Mouse (Mus musculus) lung, embryonic 15.5 days (tissue): ENCODE results near the gene Gm20431. TPM values are rescaled to one million over a fixed set of nuclear protein-coding genes. Genes with fewer than 3 reads are reported as not detected.
A peak's percentile ranks its signal among the peaks of the same experiment; 100 is the strongest.

ENCODE experiments used
- ATAC-seq: fragments of 200-750 bp; cut with Nextera tagmentation; 2 replicates; pipeline ENCODE4 v1.8.0; 2017; ENCODE audit warnings: moderate number of reproducible peaks, borderline replicate concordance; ENCODE audit not compliant: low FRiP score, low TSS enrichment; ENCODE audit errors: extremely low read depth
- H3K27ac ChIP-seq: fragments of 300-500 bp; sonication (generic); 2 replicates; pipeline ENCODE4 v1.5.1; 2015; ENCODE audit warnings: moderate library complexity, mild to moderate bottlenecking, inconsistent platforms
- H3K27me3 ChIP-seq: fragments of 300-500 bp; sonication (generic); 2 replicates; pipeline ENCODE4 v1.6.1; 2015; ENCODE audit warnings: inconsistent platforms
- H3K36me3 ChIP-seq: fragments of 300-500 bp; sonication (generic); 2 replicates; pipeline ENCODE4 v1.6.1; 2015; ENCODE audit warnings: inconsistent platforms
- H3K4me1 ChIP-seq: fragments of 300-500 bp; sonication (generic); 2 replicates; pipeline ENCODE4 v1.6.1; 2015; ENCODE audit warnings: inconsistent platforms
- H3K4me2 ChIP-seq: fragments of 300-500 bp; sonication (generic); 2 replicates; pipeline ENCODE4 v1.6.1; 2015; ENCODE audit warnings: inconsistent platforms, mild to moderate bottlenecking, moderate library complexity
- H3K4me3 ChIP-seq: fragments of 300-500 bp; sonication (generic); 2 replicates; pipeline ENCODE4 v1.5.1; 2015; ENCODE audit warnings: mild to moderate bottlenecking, inconsistent platforms
- H3K9ac ChIP-seq: fragments of 300-500 bp; sonication (generic); 2 replicates; pipeline ENCODE4 v1.6.1; 2015; ENCODE audit warnings: inconsistent platforms
- H3K9me3 ChIP-seq: fragments of 300-500 bp; sonication (generic); 2 replicates; pipeline ENCODE4 v1.6.1; 2016; ENCODE audit warnings: inconsistent platforms
- WGBS: fragments of 180-500 bp; shearing (Covaris S2); methylation state at CpG from one replicate; pipeline ENCODE4 v1.1.7; 2015; 5-methylcytosine and 5-hydroxymethylcytosine counted together
- polyA plus RNA-seq: library from polyadenylated mRNA; unstranded; fragments of >200 nt; fragmentation: Nextera tagmentation; extraction: Ambion mirVana; gene quantifications from 2 replicates; pipeline ENCODE4 v1.2.1, GENCODE M21; 2015

Gene Gm20431
- polyA plus RNA-seq, 1 experiment from 2014 or later, result 3.5 TPM

DNA sequence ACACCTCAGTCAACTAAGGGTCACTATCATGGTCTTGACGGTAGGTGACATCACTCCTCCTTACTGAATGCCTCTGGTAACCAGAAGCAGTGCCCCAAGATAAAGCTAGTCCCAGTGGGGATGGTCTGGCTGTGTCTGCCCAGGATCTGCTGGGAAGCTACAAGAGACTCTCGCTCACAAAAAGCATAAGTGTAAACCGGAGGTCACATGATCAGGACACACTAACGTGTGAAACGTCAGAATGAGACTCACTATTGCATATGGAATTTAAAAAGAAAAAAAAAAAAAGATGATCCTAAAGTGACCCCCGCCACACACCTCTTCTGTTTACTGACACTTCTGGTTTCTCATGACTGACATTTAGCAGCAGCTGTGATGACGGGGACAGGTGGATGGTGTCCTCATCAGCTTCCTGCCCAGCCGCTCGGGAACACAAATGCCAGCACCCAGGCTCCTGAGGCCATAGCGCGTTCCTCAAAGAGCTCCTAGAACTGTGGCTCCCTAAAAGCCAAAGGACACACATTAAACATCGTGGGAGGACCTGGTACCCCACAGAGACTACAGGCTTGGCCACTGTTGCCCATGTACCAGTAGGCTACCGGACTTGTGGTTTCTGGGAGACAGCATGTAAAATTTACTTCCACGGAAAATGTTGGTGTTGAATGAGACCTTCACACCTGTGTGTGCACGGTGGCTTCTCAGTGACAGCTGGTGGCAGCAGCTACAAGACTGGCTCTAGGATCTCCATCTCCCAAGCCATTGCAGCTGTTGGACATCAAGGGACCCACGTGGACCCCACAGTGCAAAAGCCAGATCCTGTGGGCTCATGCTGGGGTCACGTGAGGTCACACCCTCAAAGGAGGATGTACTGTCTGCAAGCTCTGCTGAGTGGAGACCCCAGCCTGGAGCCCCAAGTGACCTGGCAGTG, 55.2 kb downstream of the Gm20431 start:
- Histone ChIP-seq H3K4me3 (no peak overlapping the region), H3K9me3 (no peaks in the 10 kb centered on the region), H3K27me3 (no peaks in the 10 kb centered on the region), H3K4me1 (peaks cover 13% of the 10 kb centered on the region), H3K27ac (no peak overlapping the region), H3K4me2 (no peak overlapping the region), H3K36me3 (peaks cover 24% of the 10 kb centered on the region), H3K9ac (no peak overlapping the region)
- 53% methylated on average over 17 of the region's 17 CpGs for WGBS
- ATAC-seq, result no peak

DNA sequence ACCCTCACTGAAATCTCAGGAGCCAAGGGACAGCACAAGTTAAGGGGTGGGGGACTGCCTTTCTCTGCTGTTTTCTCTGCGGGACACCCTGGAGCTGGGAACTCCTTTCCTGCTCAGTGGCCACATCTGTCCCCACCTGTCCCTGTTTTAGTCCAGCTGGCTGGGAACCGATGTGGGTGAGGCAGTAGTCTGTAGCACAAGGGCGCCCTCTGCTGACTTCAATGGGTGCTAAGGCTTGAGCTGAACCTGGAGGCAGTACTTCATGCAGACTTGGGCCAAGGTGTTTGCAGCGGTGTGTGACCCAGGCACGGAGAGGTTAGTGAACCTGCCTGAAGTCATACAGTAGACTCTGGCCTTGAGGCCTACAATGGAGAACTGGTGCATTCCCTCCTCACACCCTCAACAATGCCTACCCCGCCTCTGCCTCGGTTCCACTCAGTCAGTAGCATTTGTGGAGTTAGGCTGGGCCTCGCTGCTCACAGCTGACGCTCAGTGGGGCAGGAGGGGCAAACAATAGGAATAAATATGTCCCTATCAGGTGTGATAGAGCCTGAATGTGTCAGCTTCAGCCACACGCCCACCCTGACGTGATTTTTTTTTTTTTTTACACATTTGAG, 56.0 kb downstream of the Gm20431 start:
- peak; percentile 40; the same call in 1 of the 2 replicates for ATAC-seq
- H3K36me3 ChIP-seq, result peaks cover 21% of the 10 kb centered on the region
- no peaks in the 10 kb centered on the region for H3K9me3 ChIP-seq
- peaks cover 21% of the 10 kb centered on the region for H3K4me1 ChIP-seq
- no peak overlapping the region for H3K9ac ChIP-seq
- no peak overlapping the region for H3K4me3 ChIP-seq
- H3K4me2 ChIP-seq, result no peak overlapping the region
- no peak overlapping the region for H3K27ac ChIP-seq
- WGBS, result 28% methylated on average over 11 of the region's 11 CpGs
- no peaks in the 10 kb centered on the region for H3K27me3 ChIP-seq

DNA sequence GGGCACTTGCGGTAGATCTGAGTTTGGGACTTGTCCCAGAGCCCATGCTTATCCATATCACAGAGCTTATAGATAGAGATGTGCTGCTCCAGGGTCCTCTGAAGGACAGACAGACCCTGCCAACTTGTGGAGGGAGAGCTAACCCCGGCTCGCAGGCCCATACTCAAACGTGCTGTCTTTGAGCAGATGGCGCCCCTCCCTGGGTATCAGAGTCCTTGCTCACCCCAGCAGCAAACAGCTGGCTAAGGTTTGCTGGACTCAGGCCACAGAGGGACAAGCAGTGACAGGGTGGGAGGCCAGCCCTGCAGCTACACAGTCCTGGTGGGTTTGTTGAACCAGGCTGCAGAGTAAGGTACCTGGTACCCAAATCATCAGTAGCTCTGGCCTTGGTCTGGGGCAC, 58.3 kb downstream of the Gm20431 start:
- Histone ChIP-seq H3K4me2 (no peak overlapping the region), H3K9me3 (no peaks in the 10 kb centered on the region), H3K9ac (no peak overlapping the region), H3K27ac (no peak overlapping the region), H3K27me3 (no peaks in the 10 kb centered on the region), H3K4me3 (no peak overlapping the region), H3K4me1 (peaks cover 42% of the 10 kb centered on the region), H3K36me3 (peaks cover 8% of the 10 kb centered on the region; the same call in 1 of the 2 replicates)
- WGBS, result 36% methylated on average over 5 of the region's 5 CpGs
- peak; percentile 36; the same call in 1 of the 2 replicates for ATAC-seq

DNA sequence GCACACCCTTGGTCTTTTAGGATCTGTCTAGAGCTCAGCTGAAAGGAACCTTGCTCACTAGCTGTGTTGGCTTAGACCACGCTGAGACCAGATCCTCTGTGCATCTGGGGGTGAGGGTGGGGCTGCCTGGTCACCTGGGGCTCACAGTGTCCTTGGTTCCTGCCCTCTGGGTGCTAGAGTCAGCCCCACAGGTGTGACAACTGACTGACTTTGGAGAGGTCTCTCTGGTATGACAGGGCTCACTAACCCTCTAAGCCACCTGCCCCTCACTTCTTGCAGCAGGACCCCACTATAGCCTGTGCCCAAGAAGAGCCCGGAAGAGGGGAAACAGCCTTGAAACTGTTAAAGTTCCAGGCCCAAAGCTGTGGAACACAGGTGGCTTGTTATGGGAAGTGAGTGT, 58.9 kb downstream of the Gm20431 start:
- WGBS, result 79% methylated on average over 2 of the region's 2 CpGs
- no peak overlapping the region for H3K9ac ChIP-seq

DNA sequence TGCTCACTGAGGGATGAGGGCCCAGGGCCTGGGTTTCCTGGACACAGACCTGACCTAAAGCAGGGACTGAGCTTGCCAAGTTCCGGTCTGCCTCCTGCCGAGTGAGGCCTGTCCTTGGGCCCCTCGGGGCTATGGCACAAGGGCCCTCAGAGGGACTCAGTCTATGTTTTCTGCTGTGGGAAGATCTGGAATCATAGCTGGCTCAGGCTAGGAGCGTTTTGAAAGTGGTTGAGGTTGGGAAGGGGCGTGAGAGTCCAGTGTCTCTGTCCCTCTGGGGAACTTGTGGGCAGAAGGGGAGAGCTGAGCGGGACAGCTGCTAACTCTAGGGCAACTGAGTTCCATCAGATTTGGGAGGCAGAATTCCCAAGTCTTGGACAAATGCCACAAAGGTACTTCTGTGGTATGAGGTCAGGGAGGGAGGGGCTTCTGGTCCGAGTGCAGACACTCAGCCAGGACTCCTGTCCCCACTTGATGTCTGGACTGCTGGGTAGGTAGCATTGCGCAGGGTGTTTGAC, 60.8 kb downstream of the Gm20431 start:
- 53% methylated on average over 8 of the region's 8 CpGs for WGBS

More for the DNA sequence above, 58.9 kb downstream of the Gm20431 start:
- H3K36me3 ChIP-seq, result peaks cover 7% of the 10 kb centered on the region; the same call in 1 of the 2 replicates
- H3K4me1 ChIP-seq, result peaks cover 48% of the 10 kb centered on the region
- H3K4me2 ChIP-seq, result no peak overlapping the region
- no peak for ATAC-seq
- H3K4me3 ChIP-seq, result no peak overlapping the region
- no peaks in the 10 kb centered on the region for H3K9me3 ChIP-seq
- no peaks in the 10 kb centered on the region for H3K27me3 ChIP-seq
- H3K27ac ChIP-seq, result no peak overlapping the region

DNA sequence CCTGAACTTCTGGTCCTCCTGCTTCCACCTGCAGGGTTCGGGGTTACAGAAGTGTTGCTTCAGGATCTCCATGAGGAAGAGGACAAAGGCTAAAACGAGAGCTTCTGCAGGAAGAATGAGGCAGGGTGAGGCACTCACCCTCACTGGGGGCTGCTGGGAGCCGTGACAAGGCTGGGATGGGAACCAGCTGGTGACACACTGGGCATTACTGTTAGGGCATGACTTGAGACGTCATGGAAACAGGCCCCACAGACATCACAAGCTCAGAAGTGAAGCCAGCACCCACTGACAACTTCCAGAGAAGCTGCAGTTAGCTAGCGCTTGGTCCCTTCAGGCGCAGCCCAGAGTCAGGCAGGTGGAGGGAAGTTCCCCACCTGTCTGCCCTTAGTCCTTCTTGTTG, 61.4 kb downstream of the Gm20431 start:
- Histone ChIP-seq H3K36me3 (no peaks in the 10 kb centered on the region), H3K4me2 (no peak overlapping the region), H3K9me3 (no peaks in the 10 kb centered on the region), H3K27me3 (no peaks in the 10 kb centered on the region), H3K4me3 (no peak overlapping the region), H3K4me1 (peaks cover 66% of the 10 kb centered on the region), H3K9ac (no peak overlapping the region), H3K27ac (peak overlapping the region; percentile 27; the same call in 1 of the 2 replicates)
- no peak for ATAC-seq
- WGBS, result 68% methylated on average over 6 of the region's 6 CpGs

More for the DNA sequence above, 60.8 kb downstream of the Gm20431 start:
- no peak overlapping the region for H3K27ac ChIP-seq
- H3K4me3 ChIP-seq, result no peak overlapping the region
- H3K4me1 ChIP-seq, result peaks cover 64% of the 10 kb centered on the region
- no peak overlapping the region for H3K4me2 ChIP-seq
- H3K9me3 ChIP-seq, result no peaks in the 10 kb centered on the region
- H3K9ac ChIP-seq, result no peak overlapping the region
- no peak for ATAC-seq
- H3K27me3 ChIP-seq, result no peaks in the 10 kb centered on the region
- H3K36me3 ChIP-seq, result no peaks in the 10 kb centered on the region

DNA sequence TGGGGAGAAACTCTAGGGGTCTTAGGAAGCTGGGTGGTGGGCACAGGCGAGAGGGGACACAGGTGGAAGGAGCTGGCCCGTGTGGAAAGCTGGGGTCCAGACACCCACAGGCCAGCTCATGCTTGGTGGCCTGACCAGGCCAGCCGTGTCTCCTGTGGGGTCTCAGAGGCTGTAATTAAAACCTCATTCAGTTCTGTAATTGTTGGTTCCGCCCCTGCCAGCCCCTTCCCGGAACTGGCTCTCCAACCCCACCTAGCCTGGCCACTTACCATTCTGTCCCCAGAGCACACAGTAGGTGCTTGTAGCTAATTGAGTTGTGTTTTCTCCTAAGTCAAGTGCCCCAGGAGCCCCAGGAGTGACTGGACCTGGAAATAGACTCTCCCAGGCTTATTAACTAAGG, 62.1 kb downstream of the Gm20431 start:
- no peaks in the 10 kb centered on the region for H3K36me3 ChIP-seq
- 78% methylated on average over 5 of the region's 5 CpGs for WGBS
- ATAC-seq, result no peak
- no peak overlapping the region for H3K4me2 ChIP-seq
- H3K9ac ChIP-seq, result no peak overlapping the region
- H3K27me3 ChIP-seq, result no peaks in the 10 kb centered on the region
- H3K27ac ChIP-seq, result peak overlapping the region; percentile 95
- no peaks in the 10 kb centered on the region for H3K9me3 ChIP-seq
- H3K4me1 ChIP-seq, result peaks cover 72% of the 10 kb centered on the region
- no peak overlapping the region for H3K4me3 ChIP-seq

DNA sequence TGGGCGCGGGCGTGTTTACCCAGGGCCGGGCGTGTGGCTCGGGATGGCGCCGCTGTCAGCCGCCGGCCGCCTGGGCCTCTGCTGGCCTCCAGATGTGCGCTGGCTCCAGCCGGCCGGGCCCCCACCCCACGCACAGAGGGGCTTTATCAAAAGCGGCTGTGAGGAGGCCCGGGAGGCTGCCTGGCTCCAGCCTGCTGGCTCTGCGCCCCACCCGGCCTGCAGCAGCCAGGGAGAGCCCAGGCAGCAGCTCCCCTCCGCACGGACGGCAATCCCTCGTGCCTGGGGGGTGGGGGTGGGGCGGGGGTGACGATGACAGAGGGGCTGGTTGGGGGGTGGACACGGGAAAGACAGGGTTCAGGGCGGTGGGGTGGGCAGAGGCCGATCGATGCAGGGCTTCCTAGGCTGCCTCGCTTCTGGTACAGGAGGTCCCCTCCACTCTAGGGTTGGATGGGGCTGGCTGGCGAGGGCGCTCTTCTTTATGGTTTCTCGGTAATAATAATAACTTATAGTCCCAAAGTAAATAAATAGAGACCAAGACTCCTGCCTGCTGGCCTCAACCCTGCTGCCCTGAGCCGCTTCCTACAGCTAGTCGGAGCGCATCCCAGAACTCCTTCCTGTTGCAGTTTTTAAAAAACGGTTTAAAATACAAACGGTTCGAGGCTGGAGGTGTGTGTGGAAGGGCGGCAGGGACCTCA, 63.7 kb downstream of the Gm20431 start:
- no peaks in the 10 kb centered on the region for H3K27me3 ChIP-seq
- peak overlapping the region; percentile 28 for H3K4me3 ChIP-seq
- H3K9me3 ChIP-seq, result no peaks in the 10 kb centered on the region
- H3K36me3 ChIP-seq, result no peaks in the 10 kb centered on the region
- peak overlapping the region; percentile 19; the same call in 1 of the 2 replicates for H3K9ac ChIP-seq
- H3K27ac ChIP-seq, result peak overlapping the region; percentile 95
- H3K4me2 ChIP-seq, result peak overlapping the region; percentile 51
- H3K4me1 ChIP-seq, result peaks cover 81% of the 10 kb centered on the region
- 11% methylated on average over 37 of the region's 40 CpGs for WGBS
- ATAC-seq, result peak; percentile 80

DNA sequence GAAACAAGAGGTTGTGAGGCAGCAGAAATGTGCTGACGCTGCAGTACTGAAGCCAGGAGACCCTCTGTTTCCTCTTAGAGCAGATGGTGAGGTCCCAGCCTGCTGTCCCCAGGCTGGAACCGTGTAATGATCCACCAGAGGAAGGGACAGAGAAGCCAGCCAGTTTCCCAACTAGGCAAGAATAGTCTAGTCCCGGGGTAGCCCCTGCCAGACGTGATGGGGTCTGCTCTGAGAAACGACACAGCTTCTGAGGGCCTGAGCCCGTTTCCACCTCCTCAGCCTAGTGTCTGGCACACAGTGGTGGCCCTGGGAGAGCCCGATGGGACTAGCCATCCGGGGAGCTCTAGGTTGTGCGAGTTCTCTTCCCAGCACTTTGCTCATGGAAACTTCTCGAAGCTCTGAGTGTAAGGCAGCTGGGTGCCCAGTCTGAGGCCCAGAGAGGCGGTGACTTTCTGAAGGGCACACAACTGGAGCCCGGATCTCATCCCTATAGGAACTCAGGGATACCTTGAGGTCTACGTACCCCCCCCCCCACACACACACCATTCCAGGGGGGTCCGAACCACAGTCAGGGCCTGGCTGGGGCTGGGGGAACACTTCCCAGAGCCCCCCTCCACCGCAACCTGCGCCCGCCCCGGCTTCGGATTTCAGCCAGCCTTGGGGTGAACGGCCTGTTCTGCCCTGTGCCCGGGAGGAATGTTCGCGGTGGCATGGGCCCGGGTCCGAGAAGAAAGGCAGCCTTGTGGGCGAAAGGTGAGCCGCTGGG, 64.4 kb downstream of the Gm20431 start:
- Histone ChIP-seq H3K27me3 (no peaks in the 10 kb centered on the region), H3K9me3 (no peaks in the 10 kb centered on the region), H3K27ac (peak overlapping the region; percentile 95), H3K4me2 (peak overlapping the region; percentile 51), H3K4me1 (peaks cover 81% of the 10 kb centered on the region), H3K36me3 (no peaks in the 10 kb centered on the region), H3K9ac (peak overlapping the region; percentile 19; the same call in 1 of the 2 replicates), H3K4me3 (peak overlapping the region; percentile 28)
- ATAC-seq, result 0 out of 2 replicates have a peak, but pooled peaks have one; percentile 1
- 17% methylated on average over 27 of the region's 27 CpGs for WGBS

DNA sequence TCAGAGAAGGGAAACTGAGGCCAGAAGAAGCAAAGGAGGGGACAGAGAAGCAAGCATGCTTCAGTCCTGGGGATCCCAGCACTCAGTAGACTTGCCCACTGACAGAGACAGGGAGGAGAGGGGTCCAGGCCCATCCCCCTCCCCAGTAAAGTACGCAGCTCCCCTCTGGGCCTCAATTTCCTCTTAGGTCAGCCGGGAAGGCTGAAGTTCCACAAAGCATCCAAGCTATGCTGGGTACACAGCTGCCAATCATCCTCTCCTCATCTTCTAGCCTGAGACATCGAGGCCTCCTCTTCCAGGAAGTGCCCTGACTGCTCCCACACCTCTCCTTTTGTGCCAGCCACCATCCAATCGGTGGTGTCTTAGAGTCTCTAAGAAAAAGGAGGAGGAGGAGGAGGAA, 65.0 kb downstream of the Gm20431 start:
- H3K4me2 ChIP-seq, result peak overlapping the region; percentile 34; the same call in 1 of the 2 replicates
- no peak for ATAC-seq
- H3K4me3 ChIP-seq, result no peak overlapping the region
- no peaks in the 10 kb centered on the region for H3K27me3 ChIP-seq
- H3K9me3 ChIP-seq, result no peaks in the 10 kb centered on the region
- no peaks in the 10 kb centered on the region for H3K36me3 ChIP-seq
- peak overlapping the region; percentile 95 for H3K27ac ChIP-seq
- peak overlapping the region; percentile 14; the same call in 1 of the 2 replicates for H3K9ac ChIP-seq
- WGBS, result 33% methylated on average over 3 of the region's 4 CpGs
- peaks cover 84% of the 10 kb centered on the region for H3K4me1 ChIP-seq

DNA sequence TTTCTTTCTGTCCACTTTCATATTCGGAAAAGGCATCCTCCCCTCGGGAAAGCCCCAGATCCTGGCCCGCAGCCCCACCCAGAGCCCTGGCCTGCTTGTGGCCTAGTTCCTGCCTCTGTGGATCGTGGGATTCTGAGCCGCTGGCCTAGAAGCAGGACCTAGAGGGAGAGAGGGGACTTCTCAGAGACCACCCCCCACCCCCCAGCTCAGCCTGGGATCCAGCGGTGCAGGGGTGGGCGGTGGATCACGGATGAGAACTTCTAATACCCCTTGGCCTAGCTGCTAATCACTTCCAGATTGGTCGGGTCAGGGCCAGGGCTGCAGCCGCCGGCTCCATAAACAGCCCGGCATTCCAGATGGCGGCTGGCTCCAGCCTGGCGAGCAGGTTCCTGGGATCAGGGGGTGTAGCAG, 65.5 kb downstream of the Gm20431 start:
- H3K27ac ChIP-seq, result peak overlapping the region; percentile 95
- H3K9ac ChIP-seq, result peak overlapping the region; percentile 14; the same call in 1 of the 2 replicates
- no peak overlapping the region for H3K4me3 ChIP-seq
- no peaks in the 10 kb centered on the region for H3K36me3 ChIP-seq
- WGBS, result 27% methylated on average over 14 of the region's 14 CpGs
- ATAC-seq, result no peak
- no peaks in the 10 kb centered on the region for H3K9me3 ChIP-seq
- H3K4me1 ChIP-seq, result peaks cover 80% of the 10 kb centered on the region
- peak overlapping the region; percentile 34 for H3K4me2 ChIP-seq
- H3K27me3 ChIP-seq, result no peaks in the 10 kb centered on the region
